Mouse (Mus musculus) B cell, adult (primary cell): Measurements from ENCODE around the gene H2al1d. TPM values are rescaled to one million over a fixed set of nuclear protein-coding genes. Genes with fewer than 3 reads are reported as not detected.

ENCODE experiments used
- total RNA-seq: library from RNA; stranded (reverse); gene quantifications from 4 replicates; pipeline ENCODE4 v1.2.4, GENCODE M21; 2023; ENCODE audit not compliant: inconsistent age

Gene H2al1d
- not detected in 4 replicates for total RNA-seq

DNA sequence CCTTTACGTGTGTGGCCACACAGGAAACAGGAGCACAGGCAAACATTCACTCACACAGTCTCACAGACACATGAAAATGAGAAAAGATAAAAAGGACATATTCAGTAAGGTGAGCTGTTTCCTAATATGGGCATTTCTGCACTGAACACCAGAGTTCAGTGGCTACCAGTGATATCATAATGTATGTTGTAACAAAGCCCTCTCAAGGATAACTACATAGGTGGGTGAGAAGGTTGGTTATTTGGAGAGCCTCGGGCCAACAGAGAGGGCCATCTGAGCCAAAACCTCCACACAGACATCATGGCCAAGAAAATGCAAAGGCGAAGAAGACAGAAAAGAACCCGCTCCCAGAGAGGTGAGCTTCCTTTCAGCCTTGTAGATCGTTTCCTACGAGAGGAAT lies at the start of gene H2al1d:
H2al1d (plus strand) TSS at position 301 of the 400 bp plus-strand sequence.

DNA sequence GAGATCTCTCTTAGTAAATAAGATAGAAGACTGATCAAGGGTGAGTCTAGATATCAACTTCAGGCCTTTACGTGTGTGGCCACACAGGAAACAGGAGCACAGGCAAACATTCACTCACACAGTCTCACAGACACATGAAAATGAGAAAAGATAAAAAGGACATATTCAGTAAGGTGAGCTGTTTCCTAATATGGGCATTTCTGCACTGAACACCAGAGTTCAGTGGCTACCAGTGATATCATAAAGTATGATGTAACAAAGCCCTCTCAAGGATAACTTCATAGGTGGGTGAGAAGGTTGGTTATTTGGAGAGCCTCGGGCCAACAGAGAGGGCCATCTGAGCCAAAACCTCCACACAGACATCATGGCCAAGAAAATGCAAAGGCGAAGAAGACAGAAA lies 9.7 kb upstream of the H2al1d start, which contains the start of gene H2al1a:
H2al1a (plus strand) TSS at position 301 of the 400 bp plus-strand sequence.

DNA sequence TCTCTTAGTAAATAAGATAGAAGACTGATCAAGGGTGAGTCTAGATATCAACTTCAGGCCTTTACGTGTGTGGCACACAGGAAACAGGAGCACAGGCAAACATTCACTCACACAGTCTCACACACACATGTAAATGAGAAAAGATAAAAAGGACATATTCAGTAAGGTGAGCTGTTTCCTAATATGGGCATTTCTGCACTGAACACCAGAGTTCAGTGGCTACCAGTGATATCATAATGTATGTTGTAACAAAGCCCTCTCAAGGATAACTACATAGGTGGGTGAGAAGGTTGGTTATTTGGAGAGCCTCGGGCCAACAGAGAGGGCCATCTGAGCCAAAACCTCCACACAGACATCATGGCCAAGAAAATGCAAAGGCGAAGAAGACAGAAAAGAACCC lies 6.5 kb upstream of the H2al1d start, which contains the start of gene H2al1b:
H2al1b (plus strand) TSS at position 301 of the 400 bp plus-strand sequence.

DNA sequence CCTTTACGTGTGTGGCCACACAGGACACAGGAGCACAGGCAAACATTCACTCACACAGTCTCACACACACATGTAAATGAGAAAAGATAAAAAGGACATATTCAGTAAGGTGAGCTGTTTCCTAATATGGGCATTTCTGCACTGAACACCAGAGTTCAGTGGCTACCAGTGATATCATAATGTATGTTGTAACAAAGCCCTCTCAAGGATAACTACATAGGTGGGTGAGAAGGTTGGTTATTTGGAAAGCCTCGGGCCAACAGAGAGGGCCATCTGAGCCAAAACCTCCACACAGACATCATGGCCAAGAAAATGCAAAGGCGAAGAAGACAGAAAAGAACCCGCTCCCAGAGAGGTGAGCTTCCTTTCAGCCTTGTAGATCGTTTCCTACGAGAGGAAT lies 3.3 kb upstream of the H2al1d start, which contains the start of gene H2al1c:
H2al1c (plus strand) TSS at position 301 of the 400 bp plus-strand sequence.

DNA sequence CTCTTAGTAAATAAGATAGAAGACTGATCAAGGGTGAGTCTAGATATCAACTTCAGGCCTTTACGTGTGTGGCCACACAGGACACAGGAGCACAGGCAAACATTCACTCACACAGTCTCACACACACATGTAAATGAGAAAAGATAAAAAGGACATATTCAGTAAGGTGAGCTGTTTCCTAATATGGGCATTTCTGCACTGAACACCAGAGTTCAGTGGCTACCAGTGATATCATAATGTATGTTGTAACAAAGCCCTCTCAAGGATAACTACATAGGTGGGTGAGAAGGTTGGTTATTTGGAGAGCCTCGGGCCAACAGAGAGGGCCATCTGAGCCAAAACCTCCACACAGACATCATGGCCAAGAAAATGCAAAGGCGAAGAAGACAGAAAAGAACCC lies 3.0 kb downstream of the H2al1d start, which contains the start of gene H2al1e:
H2al1e (plus strand) TSS at position 301 of the 400 bp plus-strand sequence.

DNA sequence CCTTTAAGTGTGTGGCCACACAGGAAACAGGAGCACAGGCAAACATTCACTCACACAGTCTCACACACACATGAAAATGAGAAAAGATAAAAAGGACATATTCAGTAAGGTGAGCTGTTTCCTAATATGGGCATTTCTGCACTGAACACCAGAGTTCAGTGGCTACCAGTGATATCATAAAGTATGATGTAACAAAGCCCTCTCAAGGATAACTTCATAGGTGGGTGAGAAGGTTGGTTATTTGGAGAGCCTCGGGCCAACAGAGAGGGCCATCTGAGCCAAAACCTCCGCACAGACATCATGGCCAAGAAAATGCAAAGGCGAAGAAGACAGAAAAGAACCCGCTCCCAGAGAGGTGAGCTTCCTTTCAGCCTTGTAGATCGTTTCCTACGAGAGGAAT lies 6.2 kb downstream of the H2al1d start, which contains the start of gene H2al1f:
H2al1f (plus strand) TSS at position 301 of the 400 bp plus-strand sequence.

DNA sequence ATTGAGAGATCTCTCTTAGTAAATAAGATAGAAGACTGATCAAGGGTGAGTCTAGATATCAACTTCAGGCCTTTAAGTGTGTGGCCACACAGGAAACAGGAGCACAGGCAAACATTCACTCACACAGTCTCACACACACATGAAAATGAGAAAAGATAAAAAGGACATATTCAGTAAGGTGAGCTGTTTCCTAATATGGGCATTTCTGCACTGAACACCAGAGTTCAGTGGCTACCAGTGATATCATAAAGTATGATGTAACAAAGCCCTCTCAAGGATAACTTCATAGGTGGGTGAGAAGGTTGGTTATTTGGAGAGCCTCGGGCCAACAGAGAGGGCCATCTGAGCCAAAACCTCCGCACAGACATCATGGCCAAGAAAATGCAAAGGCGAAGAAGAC lies 9.3 kb downstream of the H2al1d start, which contains the start of gene H2al1g:
H2al1g (plus strand) TSS at position 301 of the 400 bp plus-strand sequence.

DNA sequence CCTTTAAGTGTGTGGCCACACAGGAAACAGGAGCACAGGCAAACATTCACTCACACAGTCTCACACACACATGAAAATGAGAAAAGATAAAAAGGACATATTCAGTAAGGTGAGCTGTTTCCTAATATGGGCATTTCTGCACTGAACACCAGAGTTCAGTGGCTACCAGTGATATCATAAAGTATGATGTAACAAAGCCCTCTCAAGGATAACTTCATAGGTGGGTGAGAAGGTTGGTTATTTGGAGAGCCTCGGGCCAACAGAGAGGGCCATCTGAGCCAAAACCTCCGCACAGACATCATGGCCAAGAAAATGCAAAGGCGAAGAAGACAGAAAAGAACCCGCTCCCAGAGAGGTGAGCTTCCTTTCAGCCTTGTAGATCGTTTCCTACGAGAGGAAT lies 12.6 kb downstream of the H2al1d start, which contains the start of gene H2al1h:
H2al1h (plus strand) TSS at position 301 of the 400 bp plus-strand sequence.

DNA sequence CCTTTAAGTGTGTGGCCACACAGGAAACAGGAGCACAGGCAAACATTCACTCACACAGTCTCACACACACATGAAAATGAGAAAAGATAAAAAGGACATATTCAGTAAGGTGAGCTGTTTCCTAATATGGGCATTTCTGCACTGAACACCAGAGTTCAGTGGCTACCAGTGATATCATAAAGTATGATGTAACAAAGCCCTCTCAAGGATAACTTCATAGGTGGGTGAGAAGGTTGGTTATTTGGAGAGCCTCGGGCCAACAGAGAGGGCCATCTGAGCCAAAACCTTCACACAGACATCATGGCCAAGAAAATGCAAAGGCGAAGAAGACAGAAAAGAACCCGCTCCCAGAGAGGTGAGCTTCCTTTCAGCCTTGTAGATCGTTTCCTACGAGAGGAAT lies 15.7 kb downstream of the H2al1d start, which contains the start of gene H2al1i:
H2al1i (plus strand) TSS at position 301 of the 400 bp plus-strand sequence.

DNA sequence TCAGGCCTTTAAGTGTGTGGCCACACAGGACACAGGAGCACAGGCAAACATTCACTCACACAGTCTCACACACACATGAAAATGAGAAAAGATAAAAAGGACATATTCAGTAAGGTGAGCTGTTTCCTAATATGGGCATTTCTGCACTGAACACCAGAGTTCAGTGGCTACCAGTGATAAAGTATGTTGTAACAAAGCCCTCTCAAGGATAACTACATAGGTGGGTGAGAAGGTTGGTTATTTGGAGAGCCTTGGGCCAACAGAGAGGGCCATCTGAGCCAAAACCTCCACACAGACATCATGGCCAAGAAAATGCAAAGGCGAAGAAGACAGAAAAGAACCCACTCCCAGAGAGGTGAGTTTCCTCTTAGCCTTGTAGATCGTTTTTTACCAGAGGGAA lies 18.9 kb downstream of the H2al1d start, which contains the start of gene H2al1j:
H2al1j (plus strand) TSS at position 301 of the 400 bp plus-strand sequence.

Other genes with a start within 250 kb of the H2al1d start
- not detected in 4 replicates for gene H2al1a, start 9.6 kb upstream of the H2al1d start, total RNA-seq
- not detected in 4 replicates for gene H2al1b, start 6.4 kb upstream of the H2al1d start, total RNA-seq
- not detected in 4 replicates for gene H2al1c, start 3.2 kb upstream of the H2al1d start, total RNA-seq
- not detected in 4 replicates for gene H2al1e, start 3.1 kb downstream of the H2al1d start, total RNA-seq
- not detected in 4 replicates for gene H2al1f, start 6.3 kb downstream of the H2al1d start, total RNA-seq
- not detected in 4 replicates for gene H2al1g, start 9.4 kb downstream of the H2al1d start, total RNA-seq
- not detected in 4 replicates for gene H2al1h, start 12.7 kb downstream of the H2al1d start, total RNA-seq
- gene H2al1i, start 15.8 kb downstream of the H2al1d start, total RNA-seq: not detected in 4 replicates
- not detected in 4 replicates for gene H2al1j, start 19.0 kb downstream of the H2al1d start, total RNA-seq